Mouse (Mus musculus): Measurements from ENCODE around the gene Bsn. TPM values are rescaled to one million over a fixed set of nuclear protein-coding genes. Genes with fewer than 3 reads are reported as not detected.

The Bsn gene
- polyA plus RNA-seq, 1 experiment from 2014 or later, result 5.7 TPM

DNA sequence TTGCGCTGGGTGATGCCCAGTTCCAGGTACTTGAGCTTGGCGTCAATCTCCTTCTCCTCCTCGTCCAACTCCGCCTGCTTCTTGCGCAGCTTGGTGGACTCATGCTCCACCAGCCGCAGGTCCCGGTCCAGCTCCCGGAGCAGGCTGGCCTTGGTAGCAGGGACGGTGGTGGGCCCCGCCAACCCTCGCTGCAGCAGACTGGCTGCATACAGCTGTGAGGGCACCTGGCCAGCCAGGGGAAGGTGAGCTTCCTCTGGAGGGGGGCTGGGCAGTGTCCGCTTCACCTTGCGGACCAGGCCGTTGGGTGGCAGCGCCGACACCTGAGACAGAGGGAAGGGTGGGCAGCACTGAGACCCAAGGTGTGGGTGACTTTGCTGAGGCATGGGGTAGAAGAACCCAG, 82.3 kb downstream of the Bsn start:
- Histone ChIP-seq H3K27me3 (replicated peaks; ENCODE audit: control insufficient read depth, insufficient read depth, low read length) (peaks cover 20% of the 10 kb centered on the region), H3K27ac (ENCODE audit: low read depth, low read length) (no peak overlapping the region), H3K9me3 (ENCODE audit: control insufficient read depth, low read length) (no peaks in the 10 kb centered on the region), H3K9ac (ENCODE audit: low read depth, low read length) (peak overlapping the region; percentile 30; the same call in 1 of the 2 replicates), H3K36me3 (ENCODE audit: control insufficient read depth, insufficient read depth, low read length) (no peaks in the 10 kb centered on the region), H3K4me1 (replicated peaks; ENCODE audit: control insufficient read depth, insufficient read depth, low read length) (peaks cover 32% of the 10 kb centered on the region), H3K4me3 (ENCODE audit: low read depth, low read length) (no peak overlapping the region), H3K4me2 (no peak overlapping the region; the same call in 1 of the 2 replicates)
- WGBS, result 91% methylated on average over 16 of the region's 16 CpGs
- ATAC-seq (replicated peaks; ENCODE audit: low FRiP score) (no peak), DNase-seq (ENCODE audit: low spot score) (no peak)

- peaks cover 29% of the 10 kb centered on the region for H3K4me1 ChIP-seq (replicated peaks; ENCODE audit: control insufficient read depth, insufficient read depth, low read length)
- H3K9me3 ChIP-seq (ENCODE audit: control insufficient read depth, low read length), result no peaks in the 10 kb centered on the region
- 89% methylated on average over 23 of the region's 23 CpGs for WGBS
- ATAC-seq (replicated peaks; ENCODE audit: low FRiP score) (no peak), DNase-seq (ENCODE audit: low spot score) (no peak)
- no peak overlapping the region for H3K4me3 ChIP-seq (ENCODE audit: low read depth, low read length)
- no peak overlapping the region for H3K4me2 ChIP-seq
- H3K9ac ChIP-seq (ENCODE audit: low read depth, low read length), result no peak overlapping the region
- no peak overlapping the region for H3K27ac ChIP-seq (ENCODE audit: low read depth, low read length)
- peaks cover 18% of the 10 kb centered on the region for H3K27me3 ChIP-seq (replicated peaks; ENCODE audit: control insufficient read depth, insufficient read depth, low read length)
- H3K36me3 ChIP-seq (ENCODE audit: control insufficient read depth, insufficient read depth, low read length), result no peaks in the 10 kb centered on the region
Measured at GRCm38 (mm10) chr9:108106090-108106489, 84.1 kb downstream of the Bsn start.

- H3K4me3 ChIP-seq (ENCODE audit: low read depth, low read length), result peak overlapping the region; percentile 58; the same call in 1 of the 2 replicates
- peaks cover 12% of the 10 kb centered on the region for H3K27me3 ChIP-seq (replicated peaks; ENCODE audit: control insufficient read depth, insufficient read depth, low read length)
- ATAC-seq (replicated peaks; ENCODE audit: low FRiP score), result no peak
- no peaks in the 10 kb centered on the region for H3K36me3 ChIP-seq (ENCODE audit: control insufficient read depth, insufficient read depth, low read length)
- peaks cover 24% of the 10 kb centered on the region for H3K4me1 ChIP-seq (replicated peaks; ENCODE audit: control insufficient read depth, insufficient read depth, low read length)
- H3K4me2 ChIP-seq, result peak overlapping the region; percentile 71
- no peaks in the 10 kb centered on the region for H3K9me3 ChIP-seq (ENCODE audit: control insufficient read depth, low read length)
- H3K9ac ChIP-seq (ENCODE audit: low read depth, low read length), result peak overlapping the region; percentile 80; the same call in 1 of the 2 replicates
- DNase-seq (ENCODE audit: low spot score), result no peak
- H3K27ac ChIP-seq (ENCODE audit: low read depth, low read length), result peak overlapping the region; percentile 45
- WGBS, result 83% methylated on average over 12 of the region's 12 CpGs
Measured at GRCm38 (mm10) chr9:108105549-108105863, 84.7 kb downstream of the Bsn start.

DNA sequence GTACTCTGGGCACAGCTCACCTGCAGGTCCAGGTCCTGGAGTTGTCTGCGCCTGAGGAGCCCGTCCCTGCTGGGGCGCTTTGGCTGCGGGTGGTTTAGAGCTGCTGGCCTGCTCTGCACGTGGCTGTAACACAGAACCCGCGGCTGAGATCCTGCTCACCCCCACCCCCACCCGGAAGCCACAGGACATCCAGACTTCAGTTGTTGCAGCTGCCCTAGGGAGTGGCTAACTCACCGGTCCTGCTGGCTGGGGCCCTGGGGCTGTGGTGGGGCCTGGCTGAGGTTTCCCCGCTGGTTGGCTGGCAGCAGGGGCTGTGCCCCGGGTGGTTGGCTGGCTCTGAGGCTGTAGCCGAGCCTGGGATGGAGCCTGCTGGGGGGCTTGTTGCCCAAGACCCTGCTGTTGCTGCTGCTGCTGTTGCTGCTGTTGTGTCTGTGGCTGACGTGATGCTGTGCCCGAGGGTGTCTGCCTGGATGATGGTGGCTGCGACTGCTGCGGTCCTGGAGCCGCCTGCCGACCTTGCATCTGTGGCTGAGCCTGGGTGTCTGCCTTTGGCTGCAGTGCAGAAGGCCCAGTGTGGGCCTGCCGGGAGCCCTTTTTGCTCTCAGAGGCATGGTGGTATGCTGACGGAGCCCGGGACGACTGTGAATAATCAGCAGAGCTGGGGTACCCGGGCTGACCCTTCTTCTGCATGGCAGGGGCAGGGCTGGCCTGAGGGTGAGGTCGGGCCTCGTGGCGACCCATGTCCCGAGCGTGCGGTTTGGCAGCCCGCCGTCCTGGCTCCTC, 85.2 kb downstream of the Bsn start:
- ATAC-seq (replicated peaks; ENCODE audit: low FRiP score), result peak; percentile 81
- Histone ChIP-seq H3K4me3 (ENCODE audit: low read depth, low read length) (peak overlapping the region; percentile 58), H3K36me3 (ENCODE audit: control insufficient read depth, insufficient read depth, low read length) (no peaks in the 10 kb centered on the region), H3K9ac (ENCODE audit: low read depth, low read length) (peak overlapping the region; percentile 80), H3K4me2 (peak overlapping the region; percentile 71), H3K9me3 (ENCODE audit: control insufficient read depth, low read length) (no peaks in the 10 kb centered on the region), H3K4me1 (replicated peaks; ENCODE audit: control insufficient read depth, insufficient read depth, low read length) (peaks cover 24% of the 10 kb centered on the region), H3K27ac (ENCODE audit: low read depth, low read length) (peak overlapping the region; percentile 73), H3K27me3 (replicated peaks; ENCODE audit: control insufficient read depth, insufficient read depth, low read length) (peaks cover 7% of the 10 kb centered on the region)
- DNase-seq (ENCODE audit: low spot score), result peak; percentile 75
- 39% methylated on average over 31 of the region's 31 CpGs for WGBS

DNA sequence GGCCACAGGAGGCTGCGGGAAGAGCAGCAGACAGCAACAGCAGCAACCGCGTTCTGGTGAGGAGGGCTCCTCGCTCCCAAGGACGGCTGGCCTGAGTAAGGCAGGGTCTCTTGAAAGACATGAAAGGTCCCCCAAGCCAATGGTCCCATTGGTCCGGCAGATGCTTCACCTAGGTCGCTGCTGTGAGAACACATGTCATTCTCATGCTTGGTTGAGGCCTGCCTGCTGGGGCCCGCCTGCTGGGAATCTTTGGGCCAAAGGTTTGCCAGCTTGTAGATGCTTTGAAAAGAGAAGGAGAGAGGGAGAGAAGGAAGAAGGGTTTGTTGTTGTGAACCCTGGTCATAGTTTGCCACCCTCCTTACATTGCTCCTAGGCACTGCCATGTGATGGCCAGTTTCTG, 90.6 kb downstream of the Bsn start:
- Histone ChIP-seq H3K36me3 (ENCODE audit: control insufficient read depth, insufficient read depth, low read length) (no peaks in the 10 kb centered on the region), H3K4me1 (replicated peaks; ENCODE audit: control insufficient read depth, insufficient read depth, low read length) (peaks cover 39% of the 10 kb centered on the region)

DNA sequence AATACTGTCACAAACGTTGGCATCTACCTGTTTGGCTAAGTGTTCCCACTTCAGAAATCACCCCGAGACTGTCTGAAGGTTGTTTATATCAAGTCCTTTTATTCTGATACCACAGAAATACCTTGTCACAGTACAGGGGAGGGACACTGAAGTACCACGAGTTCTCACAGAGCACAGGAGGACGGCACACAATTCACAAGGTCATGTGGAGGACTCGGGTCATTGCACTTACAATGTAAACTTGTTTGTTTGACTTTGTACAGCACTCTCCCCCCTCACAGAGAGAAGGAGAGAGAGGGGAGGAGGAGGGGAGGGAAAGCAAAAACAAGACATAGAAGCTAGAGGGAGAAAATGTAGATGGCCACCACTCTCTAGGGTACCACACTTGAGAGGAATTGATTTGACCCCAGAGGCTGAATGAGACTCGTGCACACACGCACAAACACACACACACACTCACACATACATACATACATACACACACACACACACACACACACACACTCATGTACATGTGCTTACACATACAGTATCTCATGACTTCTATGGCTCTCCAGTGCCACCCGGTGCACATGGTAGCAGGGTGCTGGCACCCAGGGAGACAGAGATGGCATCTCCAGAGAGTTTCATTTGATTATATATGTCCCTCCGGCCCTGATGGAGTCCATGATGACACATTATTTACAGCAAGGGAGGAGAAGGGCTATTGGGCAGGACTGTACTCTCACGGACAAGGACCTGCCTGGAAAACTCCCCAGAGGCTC, 94.1 kb downstream of the Bsn start:
- Histone ChIP-seq H3K4me3 (ENCODE audit: low read depth, low read length) (peak overlapping the region; percentile 92), H3K9me3 (ENCODE audit: control insufficient read depth, low read length) (no peaks in the 10 kb centered on the region), H3K27ac (ENCODE audit: low read depth, low read length) (peak overlapping the region; percentile 99), H3K36me3 (ENCODE audit: control insufficient read depth, insufficient read depth, low read length) (peaks cover 15% of the 10 kb centered on the region), H3K4me1 (replicated peaks; ENCODE audit: control insufficient read depth, insufficient read depth, low read length) (peaks cover 40% of the 10 kb centered on the region), H3K4me2 (peak overlapping the region; percentile 85), H3K9ac (ENCODE audit: low read depth, low read length) (peak overlapping the region; percentile 96), H3K27me3 (replicated peaks; ENCODE audit: control insufficient read depth, insufficient read depth, low read length) (no peaks in the 10 kb centered on the region)
- WGBS, result 56% methylated on average over 10 of the region's 10 CpGs
- DNase-seq (ENCODE audit: low spot score) (no peak), ATAC-seq (replicated peaks; ENCODE audit: low FRiP score) (no peak)

More for the DNA sequence above, 90.6 kb downstream of the Bsn start:
- Histone ChIP-seq H3K4me3 (ENCODE audit: low read depth, low read length) (no peak overlapping the region), H3K4me2 (no peak overlapping the region), H3K9ac (ENCODE audit: low read depth, low read length) (0 out of 2 replicates have a peak overlapping the region, but pooled peaks have one; percentile 20), H3K27ac (ENCODE audit: low read depth, low read length) (0 out of 2 replicates have a peak overlapping the region, but pooled peaks have one; percentile 25), H3K27me3 (replicated peaks; ENCODE audit: control insufficient read depth, insufficient read depth, low read length) (no peaks in the 10 kb centered on the region), H3K9me3 (ENCODE audit: control insufficient read depth, low read length) (no peaks in the 10 kb centered on the region)
- 87% methylated on average over 8 of the region's 8 CpGs for WGBS
- no peak for ATAC-seq (replicated peaks; ENCODE audit: low FRiP score)
- no peak for DNase-seq (ENCODE audit: low spot score)

DNA sequence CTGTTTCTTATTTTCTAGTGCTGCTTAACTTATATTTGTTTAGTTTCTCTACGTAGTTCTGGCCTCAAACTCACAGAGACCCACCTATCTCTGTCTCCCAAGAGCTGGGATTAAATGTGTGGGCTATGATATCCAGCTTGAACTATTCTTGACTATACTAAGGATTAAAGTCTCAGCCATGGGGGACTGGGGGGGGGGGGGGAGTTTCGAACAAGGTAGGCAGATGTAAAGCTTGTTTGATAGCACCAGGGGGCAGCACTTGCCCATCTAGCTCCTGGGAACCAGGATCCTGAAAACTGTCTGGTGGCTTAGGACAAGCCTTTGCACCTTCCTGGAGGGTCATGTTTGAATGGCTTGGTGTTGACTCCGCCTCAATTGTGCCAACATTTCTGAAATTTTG, 94.7 kb downstream of the Bsn start:
- H3K9ac ChIP-seq (ENCODE audit: low read depth, low read length), result peak overlapping the region; percentile 96
- ATAC-seq (replicated peaks; ENCODE audit: low FRiP score), result peak; percentile 26
- peak overlapping the region; percentile 99 for H3K27ac ChIP-seq (ENCODE audit: low read depth, low read length)
- peaks cover 40% of the 10 kb centered on the region for H3K4me1 ChIP-seq (replicated peaks; ENCODE audit: control insufficient read depth, insufficient read depth, low read length)
- peak overlapping the region; percentile 92 for H3K4me3 ChIP-seq (ENCODE audit: low read depth, low read length)
- peaks cover 21% of the 10 kb centered on the region for H3K36me3 ChIP-seq (ENCODE audit: control insufficient read depth, insufficient read depth, low read length)
- H3K4me2 ChIP-seq, result peak overlapping the region; percentile 85
- no peaks in the 10 kb centered on the region for H3K9me3 ChIP-seq (ENCODE audit: control insufficient read depth, low read length)
- no peaks in the 10 kb centered on the region for H3K27me3 ChIP-seq (replicated peaks; ENCODE audit: control insufficient read depth, insufficient read depth, low read length)
- no peak for DNase-seq (ENCODE audit: low spot score)
- 11% methylated on average over 3 of the region's 3 CpGs for WGBS

DNA sequence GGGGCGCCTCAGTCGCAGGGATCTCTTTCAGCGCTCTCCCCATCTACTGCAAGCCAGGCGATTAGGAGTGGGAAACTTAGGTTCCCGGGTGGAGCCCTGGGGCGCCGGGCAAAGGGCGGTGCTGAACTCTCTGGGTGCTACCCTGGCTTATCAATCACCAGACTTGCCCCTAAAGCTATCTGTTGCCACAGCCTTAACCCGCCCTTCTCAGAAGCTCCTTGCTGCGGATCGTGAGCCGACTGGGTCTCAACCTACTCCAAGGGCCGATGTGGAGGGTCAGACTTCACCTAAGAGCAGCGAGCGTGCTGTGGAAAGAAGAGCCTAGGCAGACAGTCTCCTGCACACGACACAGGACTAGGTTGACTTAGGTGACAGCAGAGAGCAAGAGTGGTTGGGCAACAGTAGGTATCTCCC, 95.2 kb downstream of the Bsn start:
- no peaks in the 10 kb centered on the region for H3K9me3 ChIP-seq (ENCODE audit: control insufficient read depth, low read length)
- peak overlapping the region; percentile 92 for H3K4me3 ChIP-seq (ENCODE audit: low read depth, low read length)
- H3K4me2 ChIP-seq, result peak overlapping the region; percentile 85
- H3K27ac ChIP-seq (ENCODE audit: low read depth, low read length), result peak overlapping the region; percentile 99
- 0% methylated on average over 16 of the region's 16 CpGs for WGBS
- peak; percentile 90 for ATAC-seq (replicated peaks; ENCODE audit: low FRiP score)
- peaks cover 25% of the 10 kb centered on the region for H3K36me3 ChIP-seq (ENCODE audit: control insufficient read depth, insufficient read depth, low read length)
- no peaks in the 10 kb centered on the region for H3K27me3 ChIP-seq (replicated peaks; ENCODE audit: control insufficient read depth, insufficient read depth, low read length)
- peaks cover 40% of the 10 kb centered on the region for H3K4me1 ChIP-seq (replicated peaks; ENCODE audit: control insufficient read depth, insufficient read depth, low read length)
- H3K9ac ChIP-seq (ENCODE audit: low read depth, low read length), result peak overlapping the region; percentile 96
- peak; percentile 77 for DNase-seq (ENCODE audit: low spot score)

Data from liver, embryonic 11.5 days (tissue).